Mouse (Mus musculus) erythroid progenitor cell, adult 5-6 weeks (primary cell): ENCODE data around the gene Vps51. TPM values are rescaled to one million over a fixed set of nuclear protein-coding genes. Genes with fewer than 3 reads are reported as not detected.

ENCODE experiments used
- ATAC-seq: replicated peaks from 2 replicates; pipeline ENCODE4 v1.8.0; 2016; ENCODE audit warnings: moderate number of reproducible peaks, mild to moderate bottlenecking, moderate TSS enrichment, inconsistent platforms; ENCODE audit not compliant: poor library complexity, low FRiP score, severe bottlenecking
- total RNA-seq, 2 experiments: library from RNA; stranded (forward) in 1 of 2; stranded (reverse) in 1 of 2; fragments of 150-400 nt in 1 of 2; fragments of 186-747, 209-891 nt in 1 of 2; gene quantifications; 2 replicates each; pipeline versions ENCODE4 v1.2.3 to v1.2.4; 2015 to 2017; ENCODE audit warnings: low replicate concordance in 2 of 2

Gene Vps51
- total RNA-seq, 2 experiments from 2014 or later = 10.5 to 30.2 TPM

- no peak for ATAC-seq
Measured at GRCm38 (mm10) chr19:6023059-6023458, 54.0 kb downstream of the Vps51 start.

- ATAC-seq = no peak
Measured at GRCm38 (mm10) chr19:6020276-6020675, 56.8 kb downstream of the Vps51 start.

DNA sequence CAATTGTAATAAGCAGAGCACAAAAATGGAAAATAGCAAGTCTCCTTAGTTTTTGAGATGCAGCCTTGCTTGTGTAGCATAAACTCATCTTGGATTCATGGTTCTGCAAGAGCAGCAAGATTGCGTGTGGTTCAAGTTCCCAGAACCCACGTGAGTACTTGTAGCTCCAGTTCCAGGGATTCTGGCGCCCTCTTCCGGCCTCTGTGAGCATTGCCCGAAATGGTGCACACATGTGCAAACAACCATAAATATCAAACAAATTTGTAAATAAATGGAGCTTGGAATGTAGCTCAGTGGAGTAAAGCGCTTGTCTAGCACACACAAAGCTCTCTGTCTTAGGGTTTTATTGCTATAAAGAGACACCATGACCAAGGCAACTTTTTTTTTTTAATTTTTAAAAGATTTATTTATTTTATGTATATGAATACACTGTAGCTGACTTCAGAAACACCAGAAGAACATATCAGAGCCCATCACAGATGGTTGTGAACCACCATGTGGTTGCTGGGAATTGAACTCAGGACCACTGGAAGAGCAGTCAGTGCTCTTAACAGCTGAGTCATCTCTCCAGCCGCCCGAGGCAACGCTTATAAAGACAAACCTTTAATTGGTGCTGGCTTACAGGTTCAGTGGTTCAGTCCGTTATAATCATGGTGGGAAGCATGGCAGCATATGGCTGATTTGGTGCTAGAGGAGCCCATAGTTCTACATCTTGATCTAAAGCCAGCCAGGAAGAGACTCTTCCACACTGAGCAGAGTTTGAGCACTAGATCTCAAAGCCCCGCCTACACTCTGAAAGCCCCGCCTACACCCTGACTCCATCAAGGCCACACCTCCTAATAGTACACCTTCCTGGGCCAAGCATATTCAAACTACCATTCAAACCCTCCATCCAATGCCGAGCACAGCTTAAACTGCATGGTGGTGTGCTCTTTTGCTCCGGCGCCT lies 58.6 kb downstream of the Vps51 start:
- ATAC-seq = peak; percentile 61

Other genes starting within 250 kb of the Vps51 start
- 3.6 and 9.2 TPM in 2 replicates for gene Frmd8, start 202.0 kb downstream of the Vps51 start, total RNA-seq (2015; ENCODE audit: low replicate concordance)
- gene Frmd8, start 202.0 kb downstream of the Vps51 start, total RNA-seq (2017; ENCODE audit: low replicate concordance) = 4.2 and 6.0 TPM in 2 replicates
- gene Slc25a45, start 199.4 kb downstream of the Vps51 start, total RNA-seq (2015; ENCODE audit: low replicate concordance) = 2.9 and 8.8 TPM in 2 replicates
- 7.2 and 7.8 TPM in 2 replicates for gene Slc25a45, start 199.4 kb downstream of the Vps51 start, total RNA-seq (2017; ENCODE audit: low replicate concordance)
- gene Tigd3, start 183.1 kb downstream of the Vps51 start, total RNA-seq (2015; ENCODE audit: low replicate concordance) = 3.8 and 4.7 TPM in 2 replicates
- 8.2 and 9.4 TPM in 2 replicates for gene Tigd3, start 183.1 kb downstream of the Vps51 start, total RNA-seq (2017; ENCODE audit: low replicate concordance)
- gene Dpf2, start 164.2 kb downstream of the Vps51 start, total RNA-seq (2015; ENCODE audit: low replicate concordance) = 25.9 and 71.7 TPM in 2 replicates
- gene Dpf2, start 164.2 kb downstream of the Vps51 start, total RNA-seq (2017; ENCODE audit: low replicate concordance) = 43.9 and 168 TPM in 2 replicates
- gene Cdc42ep2, start 152.4 kb downstream of the Vps51 start, total RNA-seq (2015; ENCODE audit: low replicate concordance) = 0.72 TPM in 1 of 2 replicates, not detected in the other
- not detected in 2 replicates for gene Cdc42ep2, start 152.4 kb downstream of the Vps51 start, total RNA-seq (2017; ENCODE audit: low replicate concordance)
- 64.9 and 72.5 TPM in 2 replicates for gene Pola2, start 113.0 kb downstream of the Vps51 start, total RNA-seq (2015; ENCODE audit: low replicate concordance)
- gene Pola2, start 113.0 kb downstream of the Vps51 start, total RNA-seq (2017; ENCODE audit: low replicate concordance) = 55.1 and 71.9 TPM in 2 replicates
- gene Slc22a20, start 91.1 kb downstream of the Vps51 start, total RNA-seq (2015; ENCODE audit: low replicate concordance) = not detected in 2 replicates
- not detected in 2 replicates for gene Slc22a20, start 91.1 kb downstream of the Vps51 start, total RNA-seq (2017; ENCODE audit: low replicate concordance)
- 38.1 and 49.7 TPM in 2 replicates for gene Capn1, start 61.3 kb downstream of the Vps51 start, total RNA-seq (2015; ENCODE audit: low replicate concordance)
- gene Capn1, start 61.3 kb downstream of the Vps51 start, total RNA-seq (2017; ENCODE audit: low replicate concordance) = 63.8 and 64.3 TPM in 2 replicates
- 29.3 and 45.8 TPM in 2 replicates for gene Syvn1, start 30.7 kb downstream of the Vps51 start, total RNA-seq (2015; ENCODE audit: low replicate concordance)
- 16.8 and 20.8 TPM in 2 replicates for gene Syvn1, start 30.7 kb downstream of the Vps51 start, total RNA-seq (2017; ENCODE audit: low replicate concordance)
- 27.2 and 31.4 TPM in 2 replicates for gene Mrpl49, start 19.4 kb downstream of the Vps51 start, total RNA-seq (2015; ENCODE audit: low replicate concordance)
- gene Mrpl49, start 19.4 kb downstream of the Vps51 start, total RNA-seq (2017; ENCODE audit: low replicate concordance) = 13.0 and 40.8 TPM in 2 replicates
- gene Fau, start 19.4 kb downstream of the Vps51 start, total RNA-seq (2015; ENCODE audit: low replicate concordance) = 666 and 864 TPM in 2 replicates
- 450 and 703 TPM in 2 replicates for gene Fau, start 19.4 kb downstream of the Vps51 start, total RNA-seq (2017; ENCODE audit: low replicate concordance)
- gene Znhit2, start 16.0 kb downstream of the Vps51 start, total RNA-seq (2015; ENCODE audit: low replicate concordance) = 5.9 and 7.2 TPM in 2 replicates
- gene Znhit2, start 16.0 kb downstream of the Vps51 start, total RNA-seq (2017; ENCODE audit: low replicate concordance) = 3.0 and 5.7 TPM in 2 replicates
- 14.1 TPM in 1 of 2 replicates, not detected in the other for gene Tm7sf2, start 8.9 kb downstream of the Vps51 start, total RNA-seq (2015; ENCODE audit: low replicate concordance)
- 1.9 TPM in 1 of 2 replicates, not detected in the other for gene Tm7sf2, start 8.9 kb downstream of the Vps51 start, total RNA-seq (2017; ENCODE audit: low replicate concordance)
- not detected in 2 replicates for gene Tmem262, start 2.8 kb upstream of the Vps51 start, total RNA-seq (2015; ENCODE audit: low replicate concordance)
- not detected in 2 replicates for gene Tmem262, start 2.8 kb upstream of the Vps51 start, total RNA-seq (2017; ENCODE audit: low replicate concordance)
- gene Gm28374, start 5.0 kb upstream of the Vps51 start, total RNA-seq (2015; ENCODE audit: low replicate concordance) = not detected in 2 replicates
- not detected in 2 replicates for gene Gm28374, start 5.0 kb upstream of the Vps51 start, total RNA-seq (2017; ENCODE audit: low replicate concordance)
- 6.3 and 6.5 TPM in 2 replicates for gene Zfpl1, start 7.7 kb upstream of the Vps51 start, total RNA-seq (2015; ENCODE audit: low replicate concordance)
- gene Zfpl1, start 7.7 kb upstream of the Vps51 start, total RNA-seq (2017; ENCODE audit: low replicate concordance) = 20.0 and 23.5 TPM in 2 replicates
- 70.3 and 72.1 TPM in 2 replicates for gene Cdca5, start 7.8 kb upstream of the Vps51 start, total RNA-seq (2015; ENCODE audit: low replicate concordance)
- 56.7 and 64.8 TPM in 2 replicates for gene Cdca5, start 7.8 kb upstream of the Vps51 start, total RNA-seq (2017; ENCODE audit: low replicate concordance)
- gene AC131692.1, start 17.2 kb upstream of the Vps51 start, total RNA-seq (2015; ENCODE audit: low replicate concordance) = 21.4 TPM in 1 of 2 replicates, not detected in the other
- 12.1 and 29.4 TPM in 2 replicates for gene AC131692.1, start 17.2 kb upstream of the Vps51 start, total RNA-seq (2017; ENCODE audit: low replicate concordance)
- gene Naaladl1, start 28.6 kb upstream of the Vps51 start, total RNA-seq (2015; ENCODE audit: low replicate concordance) = 14.7 and 15.9 TPM in 2 replicates
- gene Naaladl1, start 28.6 kb upstream of the Vps51 start, total RNA-seq (2017; ENCODE audit: low replicate concordance) = 6.4 and 9.8 TPM in 2 replicates
- 2.5 and 5.9 TPM in 2 replicates for gene Sac3d1, start 41.4 kb upstream of the Vps51 start, total RNA-seq (2015; ENCODE audit: low replicate concordance)
- gene Sac3d1, start 41.4 kb upstream of the Vps51 start, total RNA-seq (2017; ENCODE audit: low replicate concordance) = 4.4 and 4.6 TPM in 2 replicates
- 52.8 and 61.6 TPM in 2 replicates for gene Snx15, start 51.1 kb upstream of the Vps51 start, total RNA-seq (2015; ENCODE audit: low replicate concordance)
- gene Snx15, start 51.1 kb upstream of the Vps51 start, total RNA-seq (2017; ENCODE audit: low replicate concordance) = 23.8 and 39.4 TPM in 2 replicates
- gene Batf2, start 63.8 kb upstream of the Vps51 start, total RNA-seq (2015; ENCODE audit: low replicate concordance) = 2.5 and 7.1 TPM in 2 replicates
- 1.7 TPM in 1 of 2 replicates, not detected in the other for gene Batf2, start 63.8 kb upstream of the Vps51 start, total RNA-seq (2017; ENCODE audit: low replicate concordance)
- 17.2 and 19.8 TPM in 2 replicates for gene Arl2, start 64.3 kb upstream of the Vps51 start, total RNA-seq (2015; ENCODE audit: low replicate concordance)
- gene Arl2, start 64.3 kb upstream of the Vps51 start, total RNA-seq (2017; ENCODE audit: low replicate concordance) = 9.4 and 17.3 TPM in 2 replicates
- gene Majin, start 107.2 kb upstream of the Vps51 start, total RNA-seq (2015; ENCODE audit: low replicate concordance) = not detected in 2 replicates
- gene Majin, start 107.2 kb upstream of the Vps51 start, total RNA-seq (2017; ENCODE audit: low replicate concordance) = not detected in 2 replicates
- gene Gpha2, start 149.1 kb upstream of the Vps51 start, total RNA-seq (2015; ENCODE audit: low replicate concordance) = not detected in 2 replicates
- not detected in 2 replicates for gene Gpha2, start 149.1 kb upstream of the Vps51 start, total RNA-seq (2017; ENCODE audit: low replicate concordance)
- 52.6 and 79.6 TPM in 2 replicates for gene Ppp2r5b, start 158.6 kb upstream of the Vps51 start, total RNA-seq (2015; ENCODE audit: low replicate concordance)
- 117 and 224 TPM in 2 replicates for gene Ppp2r5b, start 158.6 kb upstream of the Vps51 start, total RNA-seq (2017; ENCODE audit: low replicate concordance)
- gene Atg2a, start 164.4 kb upstream of the Vps51 start, total RNA-seq (2015; ENCODE audit: low replicate concordance) = 13.8 and 18.0 TPM in 2 replicates
- gene Atg2a, start 164.4 kb upstream of the Vps51 start, total RNA-seq (2017; ENCODE audit: low replicate concordance) = 18.4 and 18.6 TPM in 2 replicates
- gene Ehd1, start 199.5 kb upstream of the Vps51 start, total RNA-seq (2015; ENCODE audit: low replicate concordance) = 20.1 and 23.4 TPM in 2 replicates
- 17.5 and 30.7 TPM in 2 replicates for gene Ehd1, start 199.5 kb upstream of the Vps51 start, total RNA-seq (2017; ENCODE audit: low replicate concordance)
- 0.36 TPM in 1 of 2 replicates, not detected in the other for gene Cdc42bpg, start 229.2 kb upstream of the Vps51 start, total RNA-seq (2015; ENCODE audit: low replicate concordance)
- gene Cdc42bpg, start 229.2 kb upstream of the Vps51 start, total RNA-seq (2017; ENCODE audit: low replicate concordance) = 1.4 and 1.5 TPM in 2 replicates